Mouse (Mus musculus) left cerebral cortex, postnatal 10 days (tissue): ENCODE data around the gene Olfr465-ps1. TPM values are rescaled to one million over a fixed set of nuclear protein-coding genes. Genes with fewer than 3 reads are reported as not detected.

ENCODE experiments used
- DNase-seq, 2 experiments: peaks; one replicate each; pipeline ENCODE4 v3.0.0; 2021 to 2022; ENCODE audit warnings: low spot score in 2 of 2, mixed read lengths in 1 of 2; ENCODE audit errors: extremely low spot score in 1 of 2
- intact Hi-C: fragments of 180-260 bp; cut with DNase I; formaldehyde crosslinking; loops from one replicate; pipeline ENCODE4 v1.15.1; 2025
- total RNA-seq, 2 experiments: library from RNA; stranded (reverse); gene quantifications; 2 replicates each; pipeline ENCODE4 v1.2.3; 2021

The Olfr465-ps1 gene
- total RNA-seq: not detected

DNA sequence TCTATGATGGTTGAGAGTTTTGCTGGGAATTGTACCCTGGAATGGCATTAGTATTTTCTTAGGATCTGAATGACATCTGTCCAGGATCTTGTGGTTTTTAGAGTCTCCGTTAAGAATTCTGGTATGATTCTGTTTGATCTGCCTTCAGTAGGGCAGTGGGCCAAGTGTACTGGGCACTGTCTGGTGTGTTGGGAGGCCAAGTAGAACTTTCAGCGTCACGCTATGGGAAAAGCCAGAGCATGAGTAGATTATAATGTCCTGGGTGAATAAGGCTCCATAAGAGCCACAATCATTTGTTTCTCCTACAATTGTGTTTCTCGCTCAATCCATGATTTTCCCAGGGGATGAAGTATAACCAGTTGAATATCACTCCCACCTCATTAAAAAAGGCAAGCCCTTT is at the start of gene Olfr465-ps1:
Gene Olfr465-ps1, plus strand, starts transcription at position 301 of the 400 bp plus-strand sequence.
- DNase-seq: no peak
- intact Hi-C loops: no loop called here

DNA sequence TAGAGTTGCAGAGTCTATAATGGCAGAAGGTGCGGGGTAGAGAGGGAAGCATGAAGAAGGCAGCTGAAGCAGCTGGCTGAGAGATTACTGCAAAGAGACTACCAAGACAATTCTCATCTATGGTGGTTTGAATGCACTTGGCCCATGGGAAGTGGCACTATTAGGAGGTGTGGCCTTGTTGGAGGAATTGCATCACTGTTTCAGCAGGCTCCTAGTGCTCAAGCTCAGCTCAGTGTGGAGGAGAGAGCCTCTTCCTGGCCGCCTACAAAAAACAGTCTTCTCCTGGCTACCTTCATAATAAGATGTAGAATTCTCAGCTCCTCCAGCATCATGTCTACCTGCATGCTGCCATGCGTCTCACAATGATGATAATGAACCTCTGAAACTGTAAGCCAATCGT is 42.0 kb upstream of the Olfr465-ps1 start:
- no peak for DNase-seq
- intact Hi-C loops: no loop called here

GRCm38 (mm10) chr13:65097018-65097417 is 40.9 kb upstream of the Olfr465-ps1 start:
- intact Hi-C loops: no loop called here
- no peak for DNase-seq

- intact Hi-C loops: no loop called here
- no peak for DNase-seq
Observed at GRCm38 (mm10) chr13:65100678-65101077, 37.2 kb upstream of the Olfr465-ps1 start.

- DNase-seq: no peak
Observed at GRCm38 (mm10) chr13:65101232-65101631, 36.7 kb upstream of the Olfr465-ps1 start.

GRCm38 (mm10) chr13:65111961-65112360 is 25.9 kb upstream of the Olfr465-ps1 start:
- DNase-seq: no peak
- intact Hi-C loops: loop anchor here (5.0 to 10.0 kb wide), 2 partner anchors 130 to 667 kb away; no protein-coding TSS in a partner anchor

More at GRCm38 (mm10) chr13:65101232-65101631, 36.7 kb upstream of the Olfr465-ps1 start:
- intact Hi-C loops: no loop called here

DNA sequence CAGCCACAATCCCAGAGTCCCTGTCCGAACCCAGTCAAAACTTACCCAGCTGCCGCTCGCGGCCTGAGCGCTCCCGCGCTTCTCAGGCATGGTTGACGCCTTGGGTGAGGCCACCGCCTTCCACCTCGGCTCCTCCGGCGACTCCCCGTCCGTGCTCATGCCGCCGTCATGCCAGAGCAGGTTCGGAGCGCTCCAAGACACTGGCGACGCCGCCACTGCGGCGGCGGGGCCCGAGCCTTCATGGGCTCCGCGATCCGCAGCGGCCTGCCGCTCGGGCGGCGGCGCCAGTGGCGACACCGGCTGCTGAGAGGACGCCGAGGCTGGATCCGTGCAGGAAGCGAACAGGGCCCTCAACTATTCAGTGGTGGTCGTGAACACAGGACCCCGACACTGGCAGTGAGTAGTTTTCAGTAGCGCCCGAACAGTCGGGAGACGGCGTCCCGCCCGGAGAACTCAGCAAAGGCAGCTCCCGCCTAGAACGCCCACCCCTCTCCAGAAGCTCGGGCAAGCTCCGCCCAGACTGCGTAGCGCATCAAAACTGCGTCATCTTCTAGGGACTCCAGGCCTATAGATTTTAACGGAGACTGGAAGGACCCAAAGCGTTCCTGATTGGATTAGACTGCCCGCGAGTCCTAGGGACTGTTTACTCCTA is 25.3 kb upstream of the Olfr465-ps1 start, which contains the start of gene Mfsd14b:
Gene Mfsd14b, minus strand, starts transcription at position 517 of the 652 bp plus-strand sequence.
- intact Hi-C loops: loop anchor here (5.0 to 10.0 kb wide), 2 partner anchors 130 to 668 kb away; no protein-coding TSS in a partner anchor
- peak; percentile 90 to 93 for DNase-seq

GRCm38 (mm10) chr13:65113239-65113638 is 24.6 kb upstream of the Olfr465-ps1 start:
- intact Hi-C loops: loop anchor here (5.0 to 10.0 kb wide), 2 partner anchors 129 to 668 kb away; no protein-coding TSS in a partner anchor
- no peak for DNase-seq

DNA sequence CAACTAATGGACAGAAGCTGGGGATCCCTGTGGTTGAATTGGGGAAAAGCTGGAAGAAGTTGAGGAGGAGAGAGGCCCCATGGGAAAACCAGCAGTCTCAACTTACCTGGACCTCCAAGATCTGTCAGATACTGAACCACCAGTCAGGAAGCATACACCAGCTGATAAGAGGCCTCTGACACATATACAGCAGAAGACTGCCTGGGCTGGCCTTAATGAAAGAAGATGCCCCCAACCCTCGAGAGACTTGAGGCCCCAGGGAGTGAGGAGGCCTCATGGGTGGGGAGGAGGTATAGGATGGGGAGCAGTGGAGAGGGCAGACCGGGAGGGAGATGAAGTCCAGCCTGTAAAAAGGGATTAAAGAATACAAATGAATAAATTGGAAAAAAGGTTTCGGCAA is 16.9 kb upstream of the Olfr465-ps1 start:
- intact Hi-C loops: no loop called here
- DNase-seq: no peak

- intact Hi-C loops: no loop called here
- DNase-seq: no peak
Observed at GRCm38 (mm10) chr13:65122111-65122510, 15.8 kb upstream of the Olfr465-ps1 start.

GRCm38 (mm10) chr13:65127063-65127847 is 10.6 kb upstream of the Olfr465-ps1 start:
- no peak for DNase-seq
- intact Hi-C loops: no loop called here

DNA sequence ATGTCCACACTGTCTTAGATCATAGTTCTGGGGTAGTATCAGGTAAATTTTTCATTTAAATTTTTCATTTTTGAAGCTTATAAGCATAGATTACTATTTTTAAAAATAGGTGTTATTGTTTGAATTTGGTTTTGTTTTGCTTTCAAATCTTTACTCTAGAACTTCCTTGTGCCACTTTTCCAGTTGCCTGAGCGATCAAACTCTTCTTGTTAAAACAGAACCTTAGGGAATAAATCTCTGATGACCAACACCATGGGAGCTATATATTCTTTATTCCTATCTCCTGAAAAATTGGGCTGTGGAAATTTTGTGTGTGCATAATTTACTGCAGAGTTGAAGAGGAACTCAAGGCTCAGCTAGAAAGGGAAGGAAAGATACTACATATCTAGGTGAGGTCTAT is 12.1 kb downstream of the Olfr465-ps1 start, which contains the start of gene Olfr466:
Gene Olfr466, plus strand, starts transcription at position 301 of the 400 bp plus-strand sequence.
- intact Hi-C loops: no loop called here

DNA sequence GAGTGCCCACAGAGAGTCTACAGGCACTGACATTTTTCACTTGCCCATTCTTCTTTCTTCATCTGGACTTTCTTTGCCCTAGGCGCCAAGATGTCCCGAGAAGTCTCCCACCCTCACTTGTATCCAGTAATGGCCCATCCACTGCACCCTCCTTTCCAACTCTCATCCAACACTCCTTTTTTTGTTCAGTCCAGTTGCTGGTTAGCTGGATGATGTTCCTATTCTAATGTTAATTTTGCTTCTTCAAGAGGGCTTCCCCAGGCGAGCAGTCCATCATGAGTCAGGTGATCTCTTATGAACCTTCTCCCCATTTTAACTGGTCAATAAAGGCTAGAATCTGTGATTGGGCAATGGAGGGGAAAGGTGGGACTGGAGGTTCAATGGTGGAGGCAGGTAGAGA is 36.2 kb downstream of the Olfr465-ps1 start:
- intact Hi-C loops: no loop called here
- DNase-seq: no peak

More for the DNA sequence above, 12.1 kb downstream of the Olfr465-ps1 start, which contains the start of gene Olfr466:
- no peak for DNase-seq

DNA sequence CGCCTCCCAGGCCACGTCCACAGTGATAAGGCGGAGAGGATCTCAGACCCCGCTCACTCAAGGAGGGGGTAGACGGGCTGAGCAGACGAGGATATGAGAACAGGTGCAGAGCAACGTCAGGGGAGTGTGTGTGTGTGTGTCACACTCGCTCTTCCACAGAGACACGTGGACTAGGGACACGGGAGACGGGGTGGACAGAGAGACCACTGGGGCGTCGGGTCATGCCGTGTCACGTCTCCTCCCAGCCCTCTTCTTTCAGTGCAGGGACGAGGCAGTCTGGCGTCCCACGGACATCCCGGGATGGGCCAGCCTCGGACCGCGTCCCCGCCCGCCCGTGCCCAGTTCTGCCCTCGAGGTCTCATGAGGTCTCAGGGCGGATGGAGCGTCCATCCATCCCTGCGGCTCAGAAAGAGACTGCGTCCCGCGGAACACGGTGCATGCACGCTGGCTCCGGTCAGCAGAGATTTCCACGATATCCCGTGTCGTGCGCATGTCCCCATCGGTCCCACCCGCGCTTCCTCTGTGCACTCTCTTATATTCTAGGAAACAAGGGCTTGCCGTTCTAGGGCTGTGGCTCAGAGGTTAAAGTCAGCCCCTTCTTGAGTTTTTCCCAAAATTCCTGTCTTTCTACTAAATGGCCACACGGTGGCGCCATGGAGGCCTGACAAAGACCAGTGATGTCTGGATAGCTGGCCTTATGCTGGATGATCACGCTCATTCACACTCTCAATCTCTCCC is 38.0 kb downstream of the Olfr465-ps1 start:
- intact Hi-C loops: no loop called here
- DNase-seq: peak; percentile 7 to 20

DNA sequence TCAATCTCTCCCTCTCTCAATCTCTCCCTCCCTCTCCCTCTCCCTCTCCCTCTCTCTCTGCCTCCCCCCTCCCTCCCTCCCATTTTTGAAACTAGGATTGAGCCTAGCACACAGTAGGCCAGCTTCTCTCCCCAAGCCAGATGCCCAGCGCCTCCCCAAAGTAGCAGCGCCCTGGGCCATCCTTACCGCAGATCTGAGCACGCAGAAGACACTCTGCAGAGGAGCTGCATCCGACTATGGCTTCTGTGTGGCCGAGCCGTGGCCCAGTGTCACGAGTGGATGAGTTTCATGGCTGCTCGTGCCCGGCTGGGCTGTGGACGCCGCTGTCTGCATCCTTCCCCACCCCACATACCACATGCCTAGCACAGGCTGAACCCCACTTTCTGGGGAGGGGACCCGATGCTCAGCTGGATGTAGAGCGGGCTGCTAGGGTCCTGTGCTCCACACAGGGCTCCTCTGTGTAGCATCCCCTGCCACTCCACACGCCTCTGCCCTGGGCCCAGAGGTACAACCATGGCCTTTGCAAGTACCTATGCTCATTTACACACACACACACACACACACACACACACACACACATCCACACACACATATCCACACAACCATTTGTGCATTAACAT is 38.7 kb downstream of the Olfr465-ps1 start:
- intact Hi-C loops: no loop called here
- DNase-seq: peak in 1 of 2 experiments; percentile 12
